Mouse (Mus musculus) layer of hippocampus, postnatal 36 days (tissue): ENCODE data around the gene Klc1. TPM values are rescaled to one million over a fixed set of nuclear protein-coding genes. Genes with fewer than 3 reads are reported as not detected.

ENCODE experiments used
- DNase-seq, 2 experiments: peaks; one replicate each; pipeline ENCODE4 v3.0.0; 2022
- total RNA-seq, 2 experiments: library from RNA; stranded (reverse); gene quantifications; 2 replicates each; pipeline ENCODE4 v1.2.3; 2021

The Klc1 gene
- total RNA-seq, 2 experiments from 2014 or later = 672 to 713 TPM

- DNase-seq = no peak
Measured at GRCm38 (mm10) chr12:111853546-111853945, 94.9 kb downstream of the Klc1 start.

DNA sequence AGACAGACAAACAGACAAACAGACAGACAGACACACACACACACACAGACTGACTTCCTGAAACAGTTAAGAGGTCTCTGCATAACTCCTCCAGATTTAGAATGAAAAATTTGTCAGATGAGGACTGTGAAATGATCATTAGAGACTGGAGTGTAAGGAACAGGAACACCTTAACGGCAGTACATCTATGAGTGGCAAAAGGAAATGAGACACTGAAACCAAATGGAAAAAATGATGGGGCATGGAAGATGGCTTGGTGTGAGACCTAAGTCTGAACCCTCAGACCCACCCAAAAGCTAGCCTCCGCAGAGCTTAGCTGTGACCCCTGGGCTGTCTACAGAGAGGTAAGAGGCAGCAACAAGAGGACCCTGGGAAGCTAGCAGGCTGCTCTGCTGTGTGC, 96.8 kb downstream of the Klc1 start:
- no peak for DNase-seq

Other genes starting within 250 kb of the Klc1 start
- gene Eif5, start 220.8 kb upstream of the Klc1 start, total RNA-seq = 100 to 1,000 TPM; 230 to 261 TPM
- gene Mark3, start 184.3 kb upstream of the Klc1 start, total RNA-seq = 100 to 1,000 TPM; 106 to 122 TPM
- gene Ckb, start 86.5 kb upstream of the Klc1 start, total RNA-seq = 1,000 to 10,000 TPM; 1,201 to 1,207 TPM
- gene Trmt61a, start 80.7 kb upstream of the Klc1 start, total RNA-seq = 10 to 100 TPM; 16.1 to 17.4 TPM
- gene Bag5, start 45.6 kb upstream of the Klc1 start, total RNA-seq = 10 to 100 TPM; 50.1 to 51.3 TPM
- 10 to 100 TPM; 35.7 to 37.9 TPM for gene Apopt1, start 45.6 kb upstream of the Klc1 start, total RNA-seq
- gene Xrcc3, start 55.0 kb downstream of the Klc1 start, total RNA-seq = 1 to 10 TPM; 3.4 to 4.5 TPM
- gene Zfyve21, start 55.3 kb downstream of the Klc1 start, total RNA-seq = 10 to 100 TPM; 20.8 to 25.4 TPM
- 100 to 1,000 TPM in 1 of 2 experiments, 10 to 100 TPM in 1; 92.0 to 104 TPM for gene Ppp1r13b, start 149.3 kb downstream of the Klc1 start, total RNA-seq
- gene Atp5mpl, start 208.1 kb downstream of the Klc1 start, total RNA-seq = 100 to 1,000 TPM; 357 to 419 TPM
- gene Tdrd9, start 212.7 kb downstream of the Klc1 start, total RNA-seq = under 1 TPM; 0.30 to 0.33 TPM
- gene Rd3l, start 222.5 kb downstream of the Klc1 start, total RNA-seq = not detected